Mouse (Mus musculus) central nervous system, embryonic 14 days (tissue): Measurements from ENCODE around the gene Chst14. TPM values are rescaled to one million over a fixed set of nuclear protein-coding genes. Genes with fewer than 3 reads are reported as not detected.

Experiments used
- polyA plus RNA-seq: library from polyadenylated mRNA; depleted of rRNA; stranded (reverse); fragments of >200 nt; gene quantifications from 2 replicates; pipeline ENCODE4 v1.2.3, GENCODE M21; 2012; rRNA removed

Chst14 gene
- polyA plus RNA-seq = 9.7 and 18.0 TPM in 2 replicates

GRCm38 (mm10) chr2:118926361-118926997 lies at the start of gene Chst14:
Gene Chst14 (plus strand): TSS chr2:118926496.

DNA sequence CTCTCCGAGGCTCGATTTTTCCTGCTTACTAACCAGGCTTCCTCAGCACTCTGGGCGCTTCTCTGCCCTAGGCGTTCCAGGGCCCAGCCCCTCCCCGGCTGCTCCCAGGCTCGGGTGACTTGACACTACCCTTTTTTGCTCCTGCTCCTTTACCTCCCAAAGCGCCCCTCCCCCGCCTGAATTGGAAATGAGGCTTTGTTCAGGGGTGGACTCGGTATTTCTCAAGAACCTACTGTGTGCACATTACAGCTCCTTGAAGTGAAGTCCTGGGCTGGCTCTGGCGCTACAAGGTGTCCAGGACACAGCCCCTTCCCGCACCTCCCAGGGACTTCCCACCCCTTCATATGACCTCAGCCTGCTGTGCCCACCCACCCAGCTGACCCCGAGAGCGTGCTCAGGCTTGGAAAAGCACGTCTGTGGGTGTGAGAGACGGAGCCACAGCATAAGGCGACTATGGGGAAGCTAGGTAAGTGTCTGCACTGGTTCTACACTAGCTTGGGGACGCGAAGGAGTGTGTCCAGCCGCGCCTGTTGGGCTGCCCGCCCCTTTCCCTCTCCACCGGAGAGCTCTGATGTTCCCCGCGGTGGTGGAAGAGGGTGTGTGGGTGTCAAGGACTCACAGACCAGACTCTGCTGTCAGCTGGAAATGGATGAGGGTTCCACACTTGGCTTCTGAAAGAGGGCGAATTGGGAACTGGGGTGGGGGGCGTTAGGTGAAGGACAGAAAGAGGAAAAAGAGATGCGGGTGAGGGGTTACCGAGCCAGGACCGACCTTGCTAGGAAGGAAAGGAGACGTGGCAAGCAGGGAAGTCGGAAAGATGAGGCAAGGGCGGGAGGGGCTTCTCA lies 26.1 kb upstream of the Chst14 start, which contains the start of gene Bahd1:
Gene Bahd1 (plus strand): TSS at position 397 of the 845 bp plus-strand sequence.

Other genes with a start within 250 kb of the Chst14 start
- gene Ankrd63, start 222.5 kb upstream of the Chst14 start, polyA plus RNA-seq = 0.23 and 0.36 TPM in 2 replicates
- gene Plcb2, start 198.1 kb upstream of the Chst14 start, polyA plus RNA-seq = 1.0 and 1.4 TPM in 2 replicates
- gene Inafm2, start 180.7 kb upstream of the Chst14 start, polyA plus RNA-seq = 9.9 and 11.5 TPM in 2 replicates
- gene Ccdc9b, start 163.8 kb upstream of the Chst14 start, polyA plus RNA-seq = 2.5 and 2.9 TPM in 2 replicates
- 0.12 TPM in 1 of 2 replicates, not detected in the other for gene Phgr1, start 153.7 kb upstream of the Chst14 start, polyA plus RNA-seq
- gene Disp2, start 146.8 kb upstream of the Chst14 start, polyA plus RNA-seq = 57.0 and 66.4 TPM in 2 replicates
- 40.0 and 55.7 TPM in 2 replicates for gene Knstrn, start 112.5 kb upstream of the Chst14 start, polyA plus RNA-seq
- gene Ivd, start 64.5 kb upstream of the Chst14 start, polyA plus RNA-seq = 71.5 and 74.5 TPM in 2 replicates
- gene Bahd1, start 26.1 kb upstream of the Chst14 start, polyA plus RNA-seq = 18.6 and 21.1 TPM in 2 replicates
- gene Ccdc32, start 102.9 kb downstream of the Chst14 start, polyA plus RNA-seq = 22.3 and 22.7 TPM in 2 replicates
- 6.4 and 7.4 TPM in 2 replicates for gene Rpusd2, start 108.3 kb downstream of the Chst14 start, polyA plus RNA-seq
- 3.3 and 4.6 TPM in 2 replicates for gene Knl1, start 120.6 kb downstream of the Chst14 start, polyA plus RNA-seq
- 17.6 and 20.3 TPM in 2 replicates for gene Rad51, start 186.3 kb downstream of the Chst14 start, polyA plus RNA-seq
- gene Rmdn3, start 230.5 kb downstream of the Chst14 start, polyA plus RNA-seq = 38.1 and 41.3 TPM in 2 replicates
- 2.6 and 5.8 TPM in 2 replicates for gene Gchfr, start 241.3 kb downstream of the Chst14 start, polyA plus RNA-seq
- 0.04 TPM in 2 replicates for gene Gm14137, start 248.0 kb downstream of the Chst14 start, polyA plus RNA-seq